Mouse (Mus musculus): ENCODE measurements around the gene Slc27a4.

DNA sequence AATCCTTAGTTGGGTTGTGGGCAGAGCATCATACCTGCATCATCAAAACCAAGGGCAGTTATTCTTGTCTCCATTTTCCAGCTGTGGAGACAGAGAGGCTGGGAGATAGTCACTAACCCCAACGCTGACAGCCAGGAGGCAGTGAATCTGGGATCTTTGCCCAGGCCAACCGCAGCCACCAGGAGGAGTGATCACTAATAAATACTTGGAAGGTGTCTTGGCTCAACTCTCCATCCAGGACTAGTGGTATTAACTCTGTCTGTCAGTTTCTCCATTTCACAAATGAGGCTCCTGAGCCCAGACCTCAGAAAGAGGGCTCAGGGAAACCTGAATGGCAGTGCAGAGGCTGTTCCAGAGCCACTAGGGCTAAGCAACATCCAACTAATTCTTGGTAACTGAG, 54.9 kb downstream of the Slc27a4 start:
- TF ChIP-seq CTCF (IDR thresholded peaks at IDR 0.05; ENCODE audit: low read depth, low read length): no peak
- no peak for TF ChIP-seq POLR2A (IDR thresholded peaks at IDR 0.05; ENCODE audit: insufficient read depth, low read length)
- no peak for TF ChIP-seq EP300 (IDR thresholded peaks at IDR 0.05; ENCODE audit: insufficient read depth, low read depth, low read length)

Measured in ES-Bruce4 (cell line).